Mouse (Mus musculus): Measurements from ENCODE around the gene Plekhh2. TPM values are rescaled to one million over a fixed set of nuclear protein-coding genes. Genes with fewer than 3 reads are reported as not detected.

The Plekhh2 gene
- total RNA-seq, 2 experiments from 2014 or later = 4.6 to 5.1 TPM

DNA sequence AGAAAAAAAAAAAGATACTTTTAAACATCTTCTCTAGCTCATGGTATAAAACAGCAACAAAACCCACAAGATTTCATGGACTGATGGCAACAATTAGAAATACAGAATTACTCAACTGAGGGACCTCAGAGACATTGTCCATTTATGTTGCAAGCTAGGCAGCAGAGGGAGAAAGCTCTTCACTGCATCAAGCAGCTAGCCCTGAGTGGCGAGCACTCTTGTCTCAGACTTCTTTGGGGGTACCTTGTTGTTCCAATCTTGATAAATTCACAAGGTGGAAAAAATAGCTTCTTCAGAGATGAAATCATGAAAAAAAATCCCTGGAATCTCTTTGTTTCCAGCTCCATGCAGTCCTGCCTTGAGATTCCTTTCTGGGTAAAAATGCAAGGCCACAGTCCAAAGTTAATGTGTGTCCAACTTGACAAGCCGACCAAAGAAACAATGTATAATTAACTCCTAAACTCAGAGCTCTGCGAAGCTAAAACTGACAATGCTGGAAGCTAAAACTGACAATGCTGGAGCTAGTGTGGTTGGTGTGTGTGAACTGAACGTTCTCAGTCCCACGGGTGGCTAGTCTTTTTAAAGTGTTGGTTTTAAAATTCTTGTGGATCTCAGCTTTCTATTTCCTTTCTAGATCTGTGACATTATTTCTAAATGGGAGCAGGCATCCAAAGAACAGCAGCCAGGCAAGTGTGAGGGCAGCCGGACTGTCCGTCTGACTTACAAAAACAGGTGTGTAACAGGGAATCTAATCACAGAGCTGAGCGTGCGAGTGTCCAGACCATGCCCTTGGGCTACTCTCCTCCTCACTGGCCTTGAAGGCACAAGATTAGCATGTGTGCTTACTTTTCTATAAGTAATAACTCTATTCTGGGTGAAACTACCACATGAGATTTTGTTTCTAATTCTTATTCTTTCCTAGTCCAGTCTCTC is 88.6 kb downstream of the Plekhh2 start:
- intact Hi-C loops (cut with DNase I) = no loop called here
- DNase-seq (ENCODE audit: low spot score in 2 of 2) = no peak

DNA sequence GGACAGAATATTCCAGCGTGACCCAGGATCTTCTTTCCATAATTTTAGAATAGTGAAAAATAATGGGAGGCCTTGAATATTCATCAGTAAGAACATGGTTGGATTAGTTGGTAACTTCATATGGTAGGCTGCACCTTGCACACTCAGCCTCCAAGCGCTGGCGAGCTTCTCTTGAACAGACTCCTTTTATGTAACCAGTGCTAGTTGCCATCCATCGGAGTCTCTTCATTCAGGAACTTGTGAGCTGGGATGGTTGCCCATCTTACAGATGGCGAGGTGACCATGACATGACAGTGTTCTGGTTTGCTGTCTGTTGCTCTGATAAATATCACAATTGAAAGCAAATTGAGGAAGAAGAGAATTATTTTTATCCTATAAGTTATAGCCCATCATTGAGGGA is 90.1 kb downstream of the Plekhh2 start:
- no peak for DNase-seq (ENCODE audit: low spot score in 2 of 2)
- intact Hi-C loops (cut with DNase I) = no loop called here

DNA sequence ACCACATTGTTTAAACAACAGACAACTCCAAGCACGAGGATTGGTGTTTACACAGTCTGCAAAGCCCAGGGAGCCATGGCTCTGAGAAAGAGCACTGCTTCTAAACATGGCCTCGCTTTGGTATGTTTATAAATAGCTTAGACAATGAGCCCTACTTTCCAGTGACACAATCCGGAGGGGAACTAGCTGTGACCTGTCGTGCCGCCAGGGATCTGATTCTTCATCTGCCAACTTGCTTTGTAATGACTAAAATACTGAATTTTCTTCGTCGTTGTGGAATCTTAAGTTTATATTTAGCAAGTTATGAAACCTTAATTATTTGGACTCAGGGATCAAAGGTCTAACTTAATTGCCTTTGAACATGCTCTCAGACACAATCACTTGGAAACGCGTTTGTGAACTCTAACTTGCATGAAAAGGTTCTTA is 91.5 kb downstream of the Plekhh2 start:
- intact Hi-C loops (cut with DNase I) = no loop called here
- no peak for DNase-seq (ENCODE audit: low spot score in 2 of 2)

DNA sequence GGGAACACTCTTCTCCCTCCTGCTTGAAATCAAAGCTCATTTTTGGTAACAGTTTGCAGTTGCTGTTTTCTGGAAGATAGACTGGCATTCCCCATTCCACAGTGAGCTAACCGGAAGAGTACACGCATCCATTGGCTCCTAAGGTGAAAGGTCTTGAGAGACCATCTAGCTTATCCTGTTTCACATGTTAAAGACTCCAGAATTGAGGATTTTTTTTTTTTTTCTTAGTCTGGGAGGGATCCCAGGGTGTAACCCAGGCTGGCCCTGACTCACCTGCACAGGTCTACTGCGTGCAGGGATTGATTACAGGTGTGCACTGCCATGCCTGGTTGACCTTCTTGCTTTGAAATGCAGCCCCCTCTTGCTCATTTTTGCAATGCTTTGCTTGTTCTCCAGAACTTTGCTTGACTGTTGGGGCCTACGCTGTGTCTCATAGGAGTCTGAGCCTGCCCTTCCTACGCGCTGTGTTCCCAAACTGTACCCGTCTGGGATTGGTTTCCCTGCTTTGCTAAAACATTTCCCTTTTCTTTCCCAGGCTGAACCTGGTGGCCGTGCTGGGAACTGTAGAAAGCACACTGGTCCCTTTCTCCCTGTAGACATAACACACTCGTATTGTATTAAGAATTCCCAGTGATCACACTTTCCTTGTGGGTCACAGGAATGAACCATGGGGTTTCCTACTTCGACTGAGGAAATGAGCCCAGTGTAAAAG is 92.2 kb downstream of the Plekhh2 start:
- intact Hi-C loops (cut with DNase I) = no loop called here
- DNase-seq (ENCODE audit: low spot score in 2 of 2) = no peak

DNA sequence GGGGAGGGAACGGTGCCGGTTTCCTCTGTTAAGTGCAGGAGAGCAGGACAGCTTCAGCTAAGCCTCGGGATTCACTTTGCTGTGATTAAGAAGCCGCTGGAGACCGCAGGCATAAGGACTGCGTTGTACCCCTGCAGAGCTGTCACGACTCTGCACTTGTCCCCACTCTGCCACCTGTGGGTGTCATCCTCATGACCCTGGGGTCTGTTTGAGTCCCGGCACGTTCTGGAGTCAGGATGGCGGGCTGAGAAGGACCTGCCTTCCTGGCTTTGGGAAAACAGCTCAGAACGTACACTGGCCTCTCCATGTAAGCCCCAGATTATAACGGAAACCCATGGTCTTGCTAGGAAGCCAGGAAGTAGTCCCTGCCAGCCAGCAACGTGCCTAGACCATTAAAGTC is 95.3 kb downstream of the Plekhh2 start:
- intact Hi-C loops (cut with DNase I) = no loop called here

DNA sequence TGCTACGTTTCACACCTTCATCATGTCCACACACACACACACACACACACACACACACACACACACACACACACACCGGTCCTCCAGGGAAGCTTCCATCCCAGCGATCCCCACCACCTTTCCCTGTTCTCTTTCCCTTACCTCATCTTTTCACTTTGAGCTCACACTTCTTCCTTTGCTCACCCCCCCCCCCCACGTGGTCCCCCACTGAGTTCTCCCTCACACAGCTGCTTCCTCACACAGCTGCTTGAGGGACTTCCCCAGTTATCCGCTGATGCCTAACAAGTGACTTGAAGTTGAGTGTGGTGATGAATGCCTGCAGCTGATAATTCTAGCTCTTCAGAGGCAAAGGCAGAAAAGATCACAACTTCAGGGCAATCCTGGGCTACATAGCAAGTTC is 95.9 kb downstream of the Plekhh2 start:
- DNase-seq (ENCODE audit: low spot score in 2 of 2) = no peak
- intact Hi-C loops (cut with DNase I) = no loop called here

More for the DNA sequence above, 95.3 kb downstream of the Plekhh2 start:
- no peak for DNase-seq (ENCODE audit: low spot score in 2 of 2)

DNA sequence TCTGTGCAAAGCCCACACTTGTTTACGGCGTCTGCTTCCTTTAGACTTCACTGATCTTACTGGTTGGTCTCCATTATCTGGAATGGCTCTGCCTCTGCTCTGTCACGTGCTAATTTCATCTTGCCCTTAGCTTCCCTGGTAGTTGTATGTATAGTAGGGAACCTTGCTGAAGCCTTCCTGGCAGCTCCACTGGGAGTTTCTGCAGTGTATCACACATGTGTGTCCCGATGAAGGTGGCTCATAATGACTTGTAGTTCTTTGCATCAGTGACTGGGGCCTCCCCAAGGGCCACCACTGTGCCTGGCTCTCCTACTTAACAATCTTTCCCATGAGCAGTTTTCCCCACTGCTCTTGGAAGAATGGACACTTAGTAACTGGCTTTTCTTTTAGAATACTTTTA is 96.9 kb downstream of the Plekhh2 start:
- intact Hi-C loops (cut with DNase I) = no loop called here

DNA sequence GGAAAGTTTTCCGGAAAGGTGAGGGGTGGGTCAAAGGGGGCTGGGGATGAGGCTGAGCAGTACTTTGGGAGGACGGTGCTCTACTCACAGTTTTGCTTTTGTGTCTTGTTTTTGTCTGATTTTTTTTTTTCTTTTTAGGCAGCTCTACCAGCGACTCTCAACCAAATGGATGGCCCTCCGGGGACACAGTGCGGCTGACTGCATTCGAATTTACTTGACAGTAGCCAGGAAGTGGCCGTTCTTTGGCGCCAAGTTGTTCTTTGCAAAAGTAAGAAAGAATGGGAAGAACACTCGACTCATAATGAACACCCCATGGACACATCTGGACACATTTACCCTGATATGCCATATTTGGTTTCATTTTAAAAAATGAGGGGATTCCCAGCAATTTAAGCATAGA is 99.8 kb downstream of the Plekhh2 start:
- intact Hi-C loops (cut with DNase I) = no loop called here

More for the DNA sequence above, 96.9 kb downstream of the Plekhh2 start:
- DNase-seq (ENCODE audit: low spot score in 2 of 2) = no peak

DNA sequence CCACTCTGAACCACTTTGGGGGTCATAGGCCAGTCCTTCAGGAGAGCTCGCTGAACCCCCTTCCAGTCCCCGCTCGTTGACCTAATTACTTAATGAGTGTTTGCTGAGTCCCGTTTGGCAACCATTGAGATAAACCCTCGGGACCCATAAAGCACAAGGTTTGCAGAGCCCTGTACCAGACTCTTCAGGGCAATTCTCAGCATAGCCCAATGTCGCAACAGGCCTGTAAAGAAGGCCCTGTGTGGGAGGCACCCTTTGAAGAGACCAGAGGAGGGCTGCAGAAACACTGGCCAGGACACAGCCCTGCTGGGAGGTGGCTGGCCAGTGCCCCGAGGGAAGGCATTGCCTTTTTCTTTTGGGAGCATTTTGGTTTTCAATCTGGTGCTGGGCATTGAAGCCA is 100.3 kb downstream of the Plekhh2 start:
- DNase-seq (ENCODE audit: low spot score in 2 of 2) = no peak
- intact Hi-C loops (cut with DNase I) = no loop called here

More for the DNA sequence above, 99.8 kb downstream of the Plekhh2 start:
- DNase-seq (ENCODE audit: low spot score in 2 of 2) = no peak

DNA sequence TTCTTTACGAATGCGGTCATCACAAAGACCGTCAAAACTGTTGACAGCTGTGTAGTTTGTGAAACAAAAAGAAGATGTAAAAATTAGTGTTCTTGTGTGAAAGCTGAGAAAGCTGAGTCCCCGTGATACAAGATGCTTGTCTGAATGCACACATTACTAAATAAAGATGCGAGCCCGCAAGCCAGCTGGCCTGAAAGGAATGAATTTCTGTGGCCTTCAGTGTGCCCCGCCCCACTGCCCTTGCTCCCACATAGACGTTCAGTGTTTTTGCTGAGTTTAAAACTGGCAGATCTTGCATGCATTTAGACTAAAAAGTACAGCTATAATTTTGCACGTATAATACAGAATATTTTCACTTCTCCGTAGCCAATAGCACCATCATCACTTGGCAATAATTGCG is 104.1 kb downstream of the Plekhh2 start:
- no peak for DNase-seq (ENCODE audit: low spot score in 2 of 2)
- intact Hi-C loops (cut with DNase I) = no loop called here

DNA sequence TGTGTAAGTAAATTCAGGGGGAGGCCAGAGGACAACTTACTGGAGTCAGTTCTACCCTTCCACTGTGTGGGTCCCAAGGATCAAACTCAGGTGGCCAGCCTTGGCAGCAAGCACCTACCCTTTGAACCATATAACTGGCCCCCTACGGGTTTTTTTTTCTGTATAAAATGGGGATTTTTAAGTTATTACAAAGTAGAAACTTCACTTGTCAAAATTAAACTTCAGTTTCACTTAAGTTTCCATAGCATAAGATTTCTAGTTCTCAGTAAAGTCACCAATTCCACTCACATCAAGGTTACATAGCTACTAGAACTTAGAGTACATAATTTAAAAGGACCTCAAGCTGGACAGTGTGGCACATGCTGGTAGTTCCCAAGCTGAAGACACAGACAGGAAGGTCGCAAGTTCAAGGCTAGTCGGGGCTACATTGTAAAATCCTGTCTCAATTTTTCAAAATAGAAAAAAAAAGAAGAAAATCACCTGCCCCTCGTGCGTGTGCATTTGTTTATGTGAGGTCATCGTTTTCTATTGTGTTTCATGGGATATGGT is 104.9 kb downstream of the Plekhh2 start:
- intact Hi-C loops (cut with DNase I) = no loop called here
- no peak for DNase-seq (ENCODE audit: low spot score in 2 of 2)

DNA sequence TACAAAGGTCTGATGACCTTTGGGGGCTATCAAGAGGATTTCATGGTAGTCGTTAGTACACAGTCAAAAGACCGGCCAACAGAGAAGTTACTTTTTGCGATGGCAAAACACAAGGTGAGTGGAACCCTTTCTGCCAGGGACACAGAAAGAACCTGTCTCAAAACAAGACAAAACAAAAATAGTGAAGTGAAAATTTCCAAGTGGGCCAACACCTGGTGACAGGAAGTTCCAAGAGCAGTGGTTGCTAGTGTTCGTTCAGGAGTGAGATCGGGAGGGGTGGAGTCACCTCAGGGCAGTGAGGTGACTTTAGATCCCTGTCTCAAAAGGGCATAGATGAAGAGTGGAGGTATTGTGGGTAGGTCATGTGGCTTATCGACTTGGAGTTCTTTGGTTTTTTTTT is 106.3 kb downstream of the Plekhh2 start:
- no peak for DNase-seq (ENCODE audit: low spot score in 2 of 2)
- intact Hi-C loops (cut with DNase I) = no loop called here

DNA sequence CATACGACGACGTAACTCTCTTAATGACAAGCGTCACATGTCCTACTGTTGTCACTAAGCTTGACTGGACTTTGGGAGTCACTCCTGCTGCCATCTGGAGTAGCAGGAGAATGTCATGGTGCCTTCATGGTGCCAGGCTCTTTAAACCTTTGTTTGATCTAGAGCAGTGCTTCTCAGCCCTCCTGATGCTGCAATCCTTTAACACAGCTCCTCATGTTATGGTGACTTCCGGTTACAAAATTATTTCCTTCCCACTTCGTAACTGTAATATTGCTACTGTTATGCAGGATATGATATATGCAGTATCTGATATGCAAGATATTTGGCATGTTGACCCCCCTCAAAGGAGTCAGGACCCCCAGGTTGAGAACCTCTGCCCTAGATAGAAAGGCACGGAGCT is 107.4 kb downstream of the Plekhh2 start:
- intact Hi-C loops (cut with DNase I) = no loop called here
- no peak for DNase-seq (ENCODE audit: low spot score in 2 of 2)

DNA sequence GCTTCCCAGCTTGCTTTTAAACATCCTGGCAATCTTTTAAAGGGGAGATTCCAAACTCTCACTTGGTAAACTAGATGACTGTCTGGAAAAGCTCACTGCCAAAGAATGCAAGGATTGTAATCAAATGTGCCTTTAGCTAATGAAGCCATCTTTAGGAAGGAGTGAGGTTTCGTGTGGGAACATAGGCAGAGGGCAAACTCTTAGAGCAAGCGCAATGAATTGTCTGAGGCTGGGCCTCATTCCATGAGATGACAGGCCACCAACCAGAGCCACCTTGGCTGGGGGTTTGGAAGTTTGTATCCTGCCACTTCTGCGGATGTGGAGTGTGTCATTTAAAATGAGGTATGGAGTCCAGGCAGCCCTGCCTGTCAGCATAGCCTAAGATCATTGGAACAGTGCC is 108.4 kb downstream of the Plekhh2 start:
- intact Hi-C loops (cut with DNase I) = no loop called here
- DNase-seq (ENCODE audit: low spot score in 2 of 2) = no peak

DNA sequence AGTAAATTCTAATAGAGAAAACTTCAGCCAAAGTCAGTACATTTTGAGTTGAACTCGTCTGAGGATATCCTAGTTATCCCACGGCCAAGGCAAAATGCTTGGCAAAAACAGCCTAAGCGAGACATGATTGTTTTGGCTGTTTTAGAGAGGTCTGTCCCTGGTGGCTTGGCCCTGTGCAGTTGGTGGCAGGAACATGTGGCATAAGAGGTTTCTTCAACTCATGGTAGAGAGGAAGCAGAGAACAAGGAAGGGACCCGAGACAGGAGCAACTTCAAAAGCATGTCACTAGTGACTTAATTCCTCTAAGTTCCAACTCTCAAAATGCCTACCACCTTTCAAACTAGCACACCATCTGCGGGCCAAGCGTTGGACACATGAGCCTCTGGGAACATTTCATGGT is 108.9 kb downstream of the Plekhh2 start:
- intact Hi-C loops (cut with DNase I) = no loop called here
- no peak for DNase-seq (ENCODE audit: low spot score in 2 of 2)

DNA sequence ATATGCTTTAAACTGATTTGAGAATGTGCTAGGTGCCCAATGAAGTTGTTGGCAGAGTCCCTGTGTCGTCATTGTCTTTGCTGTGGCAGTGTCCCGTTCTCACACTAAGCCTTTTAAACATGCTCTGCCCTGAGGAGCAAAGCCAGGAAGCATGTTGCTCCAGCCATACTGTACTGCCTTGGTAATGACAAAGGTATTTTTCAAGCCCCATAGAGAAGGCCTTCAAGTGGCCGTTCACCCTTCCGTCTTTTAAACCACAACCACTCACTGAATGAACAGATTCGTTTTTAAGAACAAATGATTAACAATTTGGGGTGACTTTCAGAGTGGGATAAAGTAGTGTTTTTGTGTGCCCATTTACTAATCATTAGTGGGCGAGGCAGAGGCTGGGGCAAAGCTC is 109.5 kb downstream of the Plekhh2 start:
- intact Hi-C loops (cut with DNase I) = no loop called here
- no peak for DNase-seq (ENCODE audit: low spot score in 2 of 2)

DNA sequence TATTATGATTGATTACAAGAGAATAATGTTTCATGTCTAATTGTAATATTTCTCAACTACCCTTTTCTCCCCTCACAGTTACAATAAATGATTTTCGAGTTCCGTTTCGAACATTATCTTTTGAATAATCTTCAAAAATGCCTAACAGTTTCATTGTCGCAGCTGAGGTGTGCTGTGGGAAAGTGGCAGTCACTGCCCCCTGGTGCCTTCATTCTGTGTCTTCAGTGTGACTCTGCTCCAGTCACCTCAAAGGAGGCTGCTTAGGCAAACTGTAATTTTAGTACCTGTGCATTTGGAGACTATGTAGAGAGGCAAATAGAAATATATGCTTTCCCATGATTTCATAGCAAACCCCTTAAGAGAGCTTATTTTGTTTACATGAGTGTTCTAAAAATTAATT is 110.3 kb downstream of the Plekhh2 start:
- intact Hi-C loops (cut with DNase I) = no loop called here
- no peak for DNase-seq (ENCODE audit: low spot score in 2 of 2)

DNA sequence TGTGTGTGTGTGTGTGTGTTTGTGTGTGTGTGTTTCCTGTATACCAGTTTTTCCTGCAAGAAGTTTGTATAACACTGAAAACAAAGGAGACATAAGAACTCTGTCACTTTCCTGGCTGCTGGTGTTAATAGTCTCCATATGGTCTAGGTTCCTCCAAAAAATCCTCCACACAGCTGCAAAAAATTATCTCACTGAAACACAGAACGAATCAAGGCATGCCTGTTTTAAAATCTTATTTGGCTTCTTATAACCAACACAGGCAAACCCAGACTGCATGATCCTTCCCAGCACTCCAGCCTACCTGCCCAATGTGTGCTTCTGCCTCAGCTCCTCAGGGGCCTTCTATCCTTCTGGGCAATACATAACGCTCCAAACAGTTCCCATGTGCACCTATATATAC is 111.2 kb downstream of the Plekhh2 start:
- intact Hi-C loops (cut with DNase I) = no loop called here
- DNase-seq (ENCODE audit: low spot score in 2 of 2) = no peak

DNA sequence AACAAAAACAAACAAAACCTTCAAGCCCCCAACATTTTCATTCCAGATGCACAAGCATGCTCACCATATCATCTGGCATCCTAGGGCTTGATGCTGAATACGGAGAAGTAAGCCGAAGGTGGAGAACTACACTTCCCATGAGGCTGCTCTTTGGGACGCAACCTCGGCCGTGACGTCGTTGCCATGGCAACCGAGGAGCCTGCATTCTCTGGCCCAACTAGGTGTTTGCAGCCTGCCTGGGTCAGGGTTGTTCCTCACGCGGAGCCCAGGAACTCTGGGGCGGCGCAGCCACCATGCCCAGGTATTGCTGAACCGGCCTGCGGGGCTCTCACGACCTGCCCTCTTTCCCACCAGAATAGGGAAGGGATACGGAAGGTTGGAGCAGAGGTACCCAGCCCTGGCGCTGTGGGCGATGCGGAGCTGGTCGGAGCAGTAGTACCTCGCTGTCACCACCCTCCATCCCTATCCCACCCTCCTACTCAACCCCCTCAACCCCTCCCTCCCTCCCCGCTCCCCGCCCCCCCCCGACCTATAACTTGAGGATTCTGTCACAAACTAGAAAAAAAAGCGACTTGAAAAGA is 114.7 kb downstream of the Plekhh2 start, which contains the start of gene Dync2li1:
Gene Dync2li1, plus strand, starts transcription at position 221 of the 581 bp plus-strand sequence.
- intact Hi-C loops (cut with DNase I) = no loop called here
- peak; percentile 94 to 95 for DNase-seq (ENCODE audit: low spot score in 2 of 2)

DNA sequence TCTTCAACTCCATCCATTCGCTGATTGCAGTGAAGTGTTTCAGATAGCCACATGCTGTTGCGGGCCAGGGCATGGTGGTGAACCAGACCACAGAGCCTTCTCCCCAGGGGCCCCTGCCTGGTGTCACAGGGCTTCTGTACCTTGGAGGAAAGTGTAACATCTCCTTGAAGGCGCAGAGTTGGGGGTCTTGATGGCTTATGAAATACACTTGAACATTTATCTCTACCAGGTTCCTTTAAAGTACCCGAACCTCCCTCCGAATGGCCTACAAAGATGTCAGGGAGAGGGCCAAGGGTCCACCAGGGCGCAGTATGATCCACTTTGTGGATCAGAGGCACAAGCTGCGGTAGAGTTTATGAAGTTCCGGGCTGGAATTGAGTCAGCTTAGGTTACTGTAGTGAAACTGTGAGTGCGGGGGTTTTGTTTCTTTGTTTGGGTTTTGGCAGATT is 115.2 kb downstream of the Plekhh2 start:
- no peak for DNase-seq (ENCODE audit: low spot score in 2 of 2)
- intact Hi-C loops (cut with DNase I) = no loop called here

All from left cerebral cortex, postnatal 14 days (tissue).